Mouse (Mus musculus): ENCODE measurements at regions not wholly inside any gene's neighbourhood (a gene's known extent, or its start where the extent isn't known, plus 50 kb on each side); places are given as distances from the start of the nearest gene placed in this dataset.

DNA sequence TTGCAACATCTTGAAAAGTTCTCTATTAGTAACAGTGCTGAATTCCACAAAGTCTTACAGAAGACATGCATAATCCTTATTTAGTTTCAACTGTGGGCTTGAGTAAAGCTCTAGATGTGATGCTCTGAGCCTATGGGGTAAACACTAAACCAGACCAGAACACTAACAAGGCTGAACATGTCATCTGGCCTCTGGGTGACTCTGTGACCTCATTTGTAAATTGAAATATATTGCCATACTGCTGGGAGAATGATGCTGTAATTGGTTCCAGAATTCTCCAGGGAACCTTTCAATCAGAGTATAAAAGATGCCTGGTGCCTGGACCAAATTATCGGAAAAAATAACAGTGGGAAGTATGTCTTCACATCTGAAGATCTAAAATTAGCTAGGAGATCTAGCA is 309.9 kb upstream of the Megf9 start:
- 15% methylated on average over 1 of the region's 1 CpGs for WGBS
- peak; percentile 71; the same call in 1 of the 2 replicates for ATAC-seq (ENCODE audit: insufficient number of reproducible peaks, insufficient read depth, low FRiP score, low TSS enrichment, low read depth)
- no peaks in the 10 kb centered on the region for H3K27me3 ChIP-seq

DNA sequence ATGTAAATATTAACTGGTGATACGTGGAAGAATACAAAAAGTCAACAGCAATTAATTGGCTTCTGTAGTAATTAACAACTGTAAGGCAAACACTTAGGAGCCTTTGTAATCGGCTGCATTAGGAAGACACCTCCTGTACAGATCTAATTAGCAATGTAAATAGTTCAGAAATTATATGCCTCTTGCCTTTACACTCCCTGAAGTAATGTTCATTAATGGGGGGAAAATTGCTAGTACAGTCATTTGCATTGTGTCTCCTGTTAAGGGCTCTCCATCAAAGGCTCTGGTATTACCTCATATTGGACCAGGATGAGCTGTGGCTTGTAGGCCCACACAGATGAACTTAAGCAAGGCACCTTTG is 276.1 kb upstream of the Megf9 start:
- H3K9me3 ChIP-seq, result 0 out of 2 replicates have a peak, but pooled peaks cover 3% of the 10 kb centered on the region
- no peaks in the 10 kb centered on the region for H3K36me3 ChIP-seq
- no peak for ATAC-seq (ENCODE audit: insufficient number of reproducible peaks, insufficient read depth, low FRiP score, low TSS enrichment, low read depth)
- H3K9ac ChIP-seq (replicated peaks), result no peak overlapping the region
- no peak overlapping the region for H3K27ac ChIP-seq
- no peaks in the 10 kb centered on the region for H3K27me3 ChIP-seq
- WGBS, result 84% methylated on average over 2 of the region's 2 CpGs
- no peak overlapping the region for H3K4me2 ChIP-seq
- H3K4me3 ChIP-seq (replicated peaks), result no peak overlapping the region
- H3K4me1 ChIP-seq (replicated peaks), result no peaks in the 10 kb centered on the region

More for the DNA sequence above, 309.9 kb upstream of the Megf9 start:
- H3K27ac ChIP-seq, result no peak overlapping the region
- H3K9ac ChIP-seq (replicated peaks), result no peak overlapping the region
- no peak overlapping the region for H3K4me2 ChIP-seq
- H3K4me3 ChIP-seq (replicated peaks), result no peak overlapping the region
- H3K9me3 ChIP-seq, result no peaks in the 10 kb centered on the region
- no peaks in the 10 kb centered on the region for H3K36me3 ChIP-seq
- no peaks in the 10 kb centered on the region for H3K4me1 ChIP-seq (replicated peaks)

DNA sequence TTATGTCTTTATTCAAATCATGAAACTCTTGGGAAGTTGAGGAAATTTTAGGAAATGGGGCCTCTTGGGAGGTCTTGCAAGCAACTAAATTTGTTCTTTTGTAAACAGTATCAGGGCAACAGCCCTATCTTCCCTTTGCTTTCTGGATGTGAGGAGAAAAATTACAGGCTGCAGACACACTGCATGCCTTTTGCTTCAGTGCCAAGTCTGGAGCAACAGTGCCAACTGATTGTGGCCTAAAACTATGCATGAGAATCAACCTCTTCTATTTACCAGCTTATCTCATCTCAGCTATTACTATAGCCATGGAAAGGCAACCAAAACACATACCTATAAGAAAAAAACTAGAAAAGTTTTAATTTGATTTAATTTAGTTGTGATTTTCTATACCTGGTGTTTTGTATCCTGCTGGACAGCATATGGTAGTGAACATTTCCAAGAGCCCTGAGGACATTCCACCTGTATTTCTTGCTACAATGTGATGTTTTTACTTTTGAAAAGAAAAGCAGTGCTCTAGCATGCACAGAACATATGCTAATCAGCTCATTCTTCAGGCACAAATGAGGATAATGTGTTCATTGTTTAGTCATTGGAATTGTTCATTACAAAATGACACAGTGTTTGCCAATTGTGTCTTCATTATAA is 275.6 kb upstream of the Megf9 start:
- Histone ChIP-seq H3K4me1 (replicated peaks) (no peaks in the 10 kb centered on the region), H3K4me3 (replicated peaks) (no peak overlapping the region), H3K27me3 (no peaks in the 10 kb centered on the region), H3K4me2 (no peak overlapping the region), H3K9me3 (0 out of 2 replicates have a peak, but pooled peaks cover 3% of the 10 kb centered on the region), H3K27ac (no peak overlapping the region), H3K36me3 (no peaks in the 10 kb centered on the region), H3K9ac (replicated peaks) (no peak overlapping the region)
- no peak for ATAC-seq (ENCODE audit: insufficient number of reproducible peaks, insufficient read depth, low FRiP score, low TSS enrichment, low read depth)

DNA sequence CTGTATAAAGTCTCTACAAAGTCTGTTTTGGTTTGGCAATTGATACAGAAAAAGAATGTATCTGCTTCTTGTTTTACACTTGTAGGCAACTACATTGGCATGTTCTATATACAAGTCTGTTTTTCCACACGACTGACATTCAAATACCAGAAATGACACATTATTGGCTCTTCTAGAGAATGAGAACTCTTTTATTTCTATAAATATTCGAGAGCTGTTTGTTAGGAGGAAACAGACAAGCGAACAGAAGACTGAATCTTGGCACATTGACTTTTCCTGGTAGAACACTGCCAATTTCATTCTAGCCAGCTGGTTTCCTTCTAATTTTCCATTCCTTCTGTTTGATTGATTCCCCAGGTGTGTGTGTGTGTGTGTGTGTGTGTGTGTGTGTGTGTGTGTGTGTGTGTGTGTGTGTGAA is 270.1 kb upstream of the Megf9 start:
- H3K27me3 ChIP-seq, result no peaks in the 10 kb centered on the region
- no peaks in the 10 kb centered on the region for H3K36me3 ChIP-seq
- no peak overlapping the region for H3K9ac ChIP-seq (replicated peaks)
- WGBS, result 85% methylated on average over 3 of the region's 3 CpGs
- H3K4me3 ChIP-seq (replicated peaks), result no peak overlapping the region
- no peaks in the 10 kb centered on the region for H3K4me1 ChIP-seq (replicated peaks)
- H3K4me2 ChIP-seq, result no peak overlapping the region
- H3K27ac ChIP-seq, result no peak overlapping the region
- no peak for ATAC-seq (ENCODE audit: insufficient number of reproducible peaks, insufficient read depth, low FRiP score, low TSS enrichment, low read depth)
- H3K9me3 ChIP-seq, result no peaks in the 10 kb centered on the region

DNA sequence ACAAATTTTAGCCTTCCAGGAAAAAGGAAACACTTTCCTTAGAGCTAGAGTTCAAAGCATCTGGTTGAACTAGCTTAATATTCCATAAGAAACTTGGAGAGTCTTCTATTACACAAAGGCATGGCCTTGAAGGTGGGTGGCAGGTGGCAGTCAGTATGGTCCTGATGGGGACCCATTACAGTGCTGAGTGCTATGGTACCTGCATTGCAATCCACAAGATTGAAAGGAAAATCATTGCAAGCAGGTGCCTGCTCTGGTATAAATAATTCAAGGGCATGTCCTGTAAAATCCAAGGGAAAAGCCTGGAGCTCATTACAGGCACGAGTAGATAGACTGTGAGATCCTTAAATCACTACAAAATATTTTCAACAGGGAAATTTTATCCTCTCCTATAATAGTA is 263.7 kb upstream of the Megf9 start:
- H3K4me2 ChIP-seq, result no peak overlapping the region
- H3K27ac ChIP-seq, result no peak overlapping the region
- H3K27me3 ChIP-seq, result no peaks in the 10 kb centered on the region
- H3K9me3 ChIP-seq, result no peaks in the 10 kb centered on the region
- no peaks in the 10 kb centered on the region for H3K4me1 ChIP-seq (replicated peaks)
- ATAC-seq (ENCODE audit: insufficient number of reproducible peaks, insufficient read depth, low FRiP score, low TSS enrichment, low read depth), result no peak
- H3K9ac ChIP-seq (replicated peaks), result no peak overlapping the region
- 38% methylated on average over 1 of the region's 1 CpGs for WGBS
- no peak overlapping the region for H3K4me3 ChIP-seq (replicated peaks)
- H3K36me3 ChIP-seq, result no peaks in the 10 kb centered on the region

DNA sequence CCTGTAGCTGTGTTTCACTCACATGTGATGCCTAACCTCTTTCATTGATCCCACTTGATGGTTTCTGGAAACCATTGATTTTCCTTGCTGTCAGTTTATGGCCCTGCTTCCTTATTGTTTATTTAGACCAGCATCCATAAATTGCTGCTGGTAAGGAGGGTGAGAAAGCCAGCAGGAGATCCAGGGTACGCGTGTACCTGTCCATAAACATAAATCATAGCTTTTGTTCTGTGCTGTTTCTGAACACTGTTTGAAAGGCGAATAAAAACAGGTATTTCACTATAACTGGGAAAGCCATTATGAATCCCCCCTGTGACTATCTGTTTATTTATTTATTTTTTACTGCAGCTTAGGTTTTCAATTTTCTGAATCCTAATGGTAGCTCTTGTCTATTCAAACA is 263.1 kb upstream of the Megf9 start:
- Histone ChIP-seq H3K9me3 (no peaks in the 10 kb centered on the region), H3K27me3 (no peaks in the 10 kb centered on the region), H3K36me3 (no peaks in the 10 kb centered on the region), H3K4me2 (no peak overlapping the region), H3K4me1 (replicated peaks) (no peaks in the 10 kb centered on the region), H3K27ac (no peak overlapping the region), H3K4me3 (replicated peaks) (no peak overlapping the region), H3K9ac (replicated peaks) (no peak overlapping the region)
- ATAC-seq (ENCODE audit: insufficient number of reproducible peaks, insufficient read depth, low FRiP score, low TSS enrichment, low read depth), result no peak
- WGBS, result 44% methylated on average over 3 of the region's 3 CpGs

DNA sequence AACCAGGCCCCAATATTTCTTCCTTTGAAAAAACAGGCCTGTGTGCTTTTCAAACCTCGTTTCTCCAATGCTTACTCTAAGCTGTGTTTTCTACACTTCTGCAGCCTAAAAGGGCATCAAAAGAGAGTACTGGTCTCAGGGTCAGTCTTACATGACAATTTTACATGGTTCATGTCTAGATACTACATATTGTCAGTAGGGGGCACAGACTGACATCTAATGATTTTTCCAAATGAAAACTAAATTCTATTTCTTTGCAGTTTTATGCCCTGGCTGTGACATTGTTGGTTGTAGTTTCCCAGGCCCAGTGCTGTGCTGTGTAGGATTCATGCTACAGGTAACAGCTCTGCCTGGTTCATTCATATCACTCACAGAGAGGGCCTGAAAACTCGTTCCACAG is 248.7 kb upstream of the Megf9 start:
- H3K27me3 ChIP-seq, result no peaks in the 10 kb centered on the region
- H3K27ac ChIP-seq, result no peak overlapping the region
- no peaks in the 10 kb centered on the region for H3K9me3 ChIP-seq
- 62% methylated on average over 2 of the region's 2 CpGs for WGBS
- no peak overlapping the region for H3K4me3 ChIP-seq (replicated peaks)
- H3K4me1 ChIP-seq (replicated peaks), result no peaks in the 10 kb centered on the region
- no peaks in the 10 kb centered on the region for H3K36me3 ChIP-seq
- H3K4me2 ChIP-seq, result no peak overlapping the region
- no peak overlapping the region for H3K9ac ChIP-seq (replicated peaks)
- ATAC-seq (ENCODE audit: insufficient number of reproducible peaks, insufficient read depth, low FRiP score, low TSS enrichment, low read depth), result no peak

DNA sequence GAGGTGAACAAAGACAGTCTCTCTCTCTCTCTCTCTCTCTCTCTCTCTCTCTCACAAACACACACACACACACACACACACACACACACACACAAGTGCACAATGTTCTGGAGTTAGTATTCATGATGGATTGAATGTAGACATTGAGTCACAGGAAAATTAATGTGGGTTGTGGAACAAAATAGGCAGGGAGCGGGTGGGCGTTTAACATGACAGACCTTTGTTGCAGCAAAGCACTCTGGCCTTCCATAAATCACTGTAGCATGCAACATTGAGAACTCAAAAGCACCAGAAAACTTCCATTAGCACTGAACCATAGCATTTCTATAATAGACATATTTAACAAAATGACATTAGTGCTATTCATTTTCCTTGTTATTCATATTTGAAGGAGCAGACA is 246.8 kb upstream of the Megf9 start:
- Histone ChIP-seq H3K27ac (no peak overlapping the region), H3K9ac (replicated peaks) (no peak overlapping the region), H3K9me3 (no peaks in the 10 kb centered on the region), H3K4me1 (replicated peaks) (no peaks in the 10 kb centered on the region), H3K4me3 (replicated peaks) (no peak overlapping the region), H3K36me3 (no peaks in the 10 kb centered on the region), H3K4me2 (no peak overlapping the region), H3K27me3 (no peaks in the 10 kb centered on the region)
- WGBS, result 70% methylated on average over 2 of the region's 2 CpGs
- no peak for ATAC-seq (ENCODE audit: insufficient number of reproducible peaks, insufficient read depth, low FRiP score, low TSS enrichment, low read depth)

DNA sequence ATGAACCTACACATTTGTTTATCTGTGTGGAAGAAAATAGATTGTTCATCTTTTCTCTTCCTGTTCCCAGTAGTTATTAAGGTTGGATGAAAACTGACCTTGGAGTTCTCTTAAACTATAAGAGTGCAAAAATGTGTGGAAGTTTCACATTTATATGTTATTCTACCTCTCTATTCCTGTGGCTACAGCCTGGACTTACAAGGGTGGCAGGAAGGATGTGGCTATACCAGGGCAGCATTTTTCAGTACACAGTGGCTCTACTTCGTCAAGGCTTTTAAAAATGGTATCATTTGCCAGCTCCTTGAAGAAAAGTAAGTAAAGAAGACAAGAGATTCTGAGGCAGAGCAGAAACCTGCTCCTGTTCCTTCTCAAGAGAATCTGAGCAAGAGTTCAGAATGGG is 241.5 kb upstream of the Megf9 start:
- Histone ChIP-seq H3K36me3 (no peaks in the 10 kb centered on the region), H3K9me3 (no peaks in the 10 kb centered on the region), H3K27ac (no peak overlapping the region), H3K4me2 (no peak overlapping the region), H3K4me3 (replicated peaks) (no peak overlapping the region), H3K27me3 (no peaks in the 10 kb centered on the region), H3K9ac (replicated peaks) (no peak overlapping the region), H3K4me1 (replicated peaks) (no peaks in the 10 kb centered on the region)
- 81% methylated on average over 1 of the region's 1 CpGs for WGBS
- no peak for ATAC-seq (ENCODE audit: insufficient number of reproducible peaks, insufficient read depth, low FRiP score, low TSS enrichment, low read depth)

DNA sequence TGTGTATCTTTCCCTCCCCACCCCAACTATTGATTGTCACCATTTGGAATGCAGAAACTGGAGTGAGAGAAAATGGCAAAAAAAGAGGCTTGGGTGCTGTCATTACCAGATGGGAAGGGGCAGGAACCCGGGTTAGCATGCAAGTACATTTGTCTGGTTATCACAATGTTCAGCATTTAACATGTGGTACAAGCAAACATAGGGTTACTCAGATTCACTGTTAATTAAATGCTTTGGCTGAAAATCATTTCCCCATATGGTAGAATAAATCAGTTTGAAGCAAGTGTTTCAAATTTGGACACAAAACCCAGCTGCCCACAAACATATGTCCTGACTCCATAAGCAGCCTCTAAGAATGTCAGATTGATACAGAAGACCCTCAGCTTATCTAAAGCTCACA is 208.6 kb upstream of the Megf9 start:
- H3K27ac ChIP-seq, result no peak overlapping the region
- no peaks in the 10 kb centered on the region for H3K27me3 ChIP-seq
- H3K4me1 ChIP-seq (replicated peaks), result peaks cover 16% of the 10 kb centered on the region
- H3K9me3 ChIP-seq, result no peaks in the 10 kb centered on the region
- no peak overlapping the region for H3K9ac ChIP-seq (replicated peaks)
- no peak for ATAC-seq (ENCODE audit: insufficient number of reproducible peaks, insufficient read depth, low FRiP score, low TSS enrichment, low read depth)
- no peak overlapping the region for H3K4me2 ChIP-seq
- no peaks in the 10 kb centered on the region for H3K36me3 ChIP-seq
- WGBS, result 55% methylated on average over 1 of the region's 1 CpGs
- H3K4me3 ChIP-seq (replicated peaks), result no peak overlapping the region

DNA sequence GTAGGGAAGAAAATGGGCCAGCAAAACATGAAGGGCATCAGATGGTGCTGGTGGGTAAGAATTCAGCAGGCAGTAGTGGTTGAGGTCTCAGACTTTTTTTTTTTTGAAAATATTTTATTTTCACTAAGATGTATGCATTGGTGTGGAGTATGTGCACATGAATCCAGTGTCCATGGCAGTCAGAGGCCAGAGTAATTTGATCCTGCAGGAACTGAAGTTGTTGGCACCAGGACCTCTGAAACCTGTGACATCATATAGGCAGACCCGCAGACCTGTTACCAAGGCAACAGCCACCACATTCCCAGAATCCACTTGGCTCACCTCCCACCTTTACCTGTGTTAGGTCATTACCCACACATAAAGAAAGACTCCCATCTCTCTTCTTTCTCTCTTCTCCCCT is 207.2 kb upstream of the Megf9 start:
- no peaks in the 10 kb centered on the region for H3K9me3 ChIP-seq
- no peaks in the 10 kb centered on the region for H3K36me3 ChIP-seq
- no peak overlapping the region for H3K9ac ChIP-seq (replicated peaks)
- no peak overlapping the region for H3K27ac ChIP-seq
- H3K4me2 ChIP-seq, result no peak overlapping the region
- H3K27me3 ChIP-seq, result no peaks in the 10 kb centered on the region
- H3K4me3 ChIP-seq (replicated peaks), result no peak overlapping the region
- H3K4me1 ChIP-seq (replicated peaks), result peaks cover 16% of the 10 kb centered on the region
- no peak for ATAC-seq (ENCODE audit: insufficient number of reproducible peaks, insufficient read depth, low FRiP score, low TSS enrichment, low read depth)
- WGBS, result 29% methylated on average over 1 of the region's 1 CpGs

DNA sequence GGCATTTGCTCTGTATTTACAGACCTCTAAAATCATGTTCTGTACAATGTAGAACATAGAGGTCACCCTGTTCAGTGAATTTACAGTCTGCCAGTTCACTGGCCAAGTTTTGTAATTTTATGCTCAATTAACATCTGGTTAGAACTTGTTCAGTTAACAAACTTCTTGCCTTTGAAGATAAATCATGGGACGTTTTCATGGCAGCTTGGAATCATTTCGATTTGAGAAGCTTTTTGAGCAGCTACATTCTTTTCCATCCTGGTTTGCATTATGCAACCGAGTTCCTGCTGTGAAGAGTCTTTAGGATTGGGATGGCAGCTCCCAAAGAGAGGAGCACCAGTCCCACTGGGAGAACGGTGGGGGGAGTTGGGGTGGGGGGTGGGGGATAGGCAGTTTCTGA is 206.3 kb upstream of the Megf9 start:
- WGBS, result 4% methylated on average over 4 of the region's 4 CpGs
- H3K9ac ChIP-seq (replicated peaks), result no peak overlapping the region
- H3K36me3 ChIP-seq, result no peaks in the 10 kb centered on the region
- H3K4me1 ChIP-seq (replicated peaks), result peaks cover 16% of the 10 kb centered on the region
- H3K4me2 ChIP-seq, result peak overlapping the region; percentile 17; the same call in 1 of the 2 replicates
- H3K27me3 ChIP-seq, result no peaks in the 10 kb centered on the region
- no peaks in the 10 kb centered on the region for H3K9me3 ChIP-seq
- no peak overlapping the region for H3K27ac ChIP-seq
- no peak overlapping the region for H3K4me3 ChIP-seq (replicated peaks)
- no peak for ATAC-seq (ENCODE audit: insufficient number of reproducible peaks, insufficient read depth, low FRiP score, low TSS enrichment, low read depth)

Measured in limb, embryonic 12.5 days (tissue).